Mouse (Mus musculus) urinary bladder, adult 18-20 months (tissue): ENCODE data around the gene Gast.
A peak's percentile ranks its signal among the peaks of the same experiment; 100 is the strongest.
"Not testable (repeated sequence)": the region's sequence is repeated elsewhere in the genome, so short reads cannot be mapped to it uniquely, and the experiment has no call there.

Experiments
- DNase-seq, 2 experiments: peaks; one replicate each; pipeline ENCODE4 v3.0.0; 2022; ENCODE audit warnings: low spot score in 2 of 2, mixed read lengths in 2 of 2

The Gast gene

GRCm38 (mm10) chr11:100320701-100321410 is 13.4 kb upstream of the Gast start:
- not testable (repeated sequence) for DNase-seq

GRCm38 (mm10) chr11:100321479-100322305 is 12.5 kb upstream of the Gast start:
- DNase-seq, result not testable (repeated sequence)

DNA sequence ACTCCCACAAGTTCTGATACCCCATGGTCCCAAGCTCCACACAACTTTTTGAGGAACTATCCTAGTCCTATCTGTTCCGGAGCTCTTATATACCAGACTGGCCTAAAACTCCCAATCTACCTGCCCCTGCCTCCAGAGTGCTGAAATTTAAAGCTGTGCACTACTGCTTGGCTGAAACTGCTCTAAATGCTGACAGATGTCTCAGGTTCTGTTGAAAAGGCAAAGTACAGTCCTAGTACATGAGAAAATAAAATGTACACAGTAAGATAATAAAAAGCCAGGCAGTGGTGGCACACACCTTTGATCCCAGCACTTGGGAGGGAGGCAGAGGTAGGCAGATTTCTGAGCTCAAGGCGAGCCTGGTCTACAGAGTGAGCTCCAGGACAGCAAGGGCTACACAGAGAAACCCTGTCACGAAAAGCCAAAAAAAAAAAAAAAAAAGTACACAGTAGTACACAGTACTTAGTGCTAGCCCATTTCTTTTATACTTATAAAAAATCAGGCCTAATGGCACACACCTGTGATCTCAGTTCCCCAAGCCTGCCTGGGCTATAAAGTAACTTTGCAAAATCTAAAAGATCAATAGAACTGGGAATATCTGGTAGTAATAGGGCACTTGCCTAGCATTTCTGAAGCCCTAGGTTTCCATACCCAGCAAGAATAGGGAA is 11.5 kb upstream of the Gast start:
- no peak for DNase-seq

DNA sequence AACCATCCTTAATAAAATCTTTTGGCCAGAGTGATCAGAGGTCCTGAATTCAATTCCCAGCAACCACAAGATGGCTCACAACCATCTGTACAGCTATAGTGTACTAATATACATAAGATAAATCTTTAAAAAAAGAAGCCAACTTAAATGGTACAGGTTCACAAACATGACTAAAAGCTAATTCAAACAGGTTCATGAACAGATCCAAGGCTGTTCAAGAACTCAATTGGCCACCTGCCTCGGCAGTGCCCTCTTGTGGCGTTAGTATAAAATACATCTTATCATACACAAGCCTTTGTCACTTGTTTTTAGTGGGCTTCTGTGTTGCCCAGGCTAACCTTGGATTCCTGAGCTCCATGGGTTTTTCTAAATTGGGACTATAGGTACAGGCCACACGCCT is 10.6 kb upstream of the Gast start:
- peak in 1 of 2 experiments; percentile 31 for DNase-seq

DNA sequence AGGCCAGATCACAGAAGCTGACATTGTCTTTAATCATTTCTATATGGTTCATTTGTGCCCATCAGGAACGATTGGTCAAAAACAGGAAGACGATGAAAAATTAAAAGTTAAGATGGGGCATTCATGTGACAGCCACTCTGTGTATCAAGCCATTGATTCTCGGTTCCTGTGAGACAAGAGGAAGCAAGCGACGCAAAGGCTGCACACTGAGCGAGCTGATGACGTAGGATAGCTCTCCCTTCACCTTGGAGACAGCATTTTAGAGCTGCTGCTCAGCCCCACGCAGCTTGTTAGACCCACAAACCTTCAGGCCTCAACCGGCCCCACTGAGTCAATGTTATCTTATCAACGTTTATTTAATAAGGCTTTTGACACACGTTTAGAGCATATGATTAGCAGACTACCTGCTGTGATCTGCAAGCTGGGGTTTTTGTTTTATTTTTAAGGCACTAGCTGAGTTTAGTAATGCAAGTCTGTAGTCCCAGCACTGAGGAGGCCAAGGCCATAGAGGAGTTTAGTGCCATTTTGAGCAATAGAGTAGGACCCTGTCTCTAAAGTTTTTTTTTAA is 9.1 kb upstream of the Gast start:
- DNase-seq, result no peak

DNA sequence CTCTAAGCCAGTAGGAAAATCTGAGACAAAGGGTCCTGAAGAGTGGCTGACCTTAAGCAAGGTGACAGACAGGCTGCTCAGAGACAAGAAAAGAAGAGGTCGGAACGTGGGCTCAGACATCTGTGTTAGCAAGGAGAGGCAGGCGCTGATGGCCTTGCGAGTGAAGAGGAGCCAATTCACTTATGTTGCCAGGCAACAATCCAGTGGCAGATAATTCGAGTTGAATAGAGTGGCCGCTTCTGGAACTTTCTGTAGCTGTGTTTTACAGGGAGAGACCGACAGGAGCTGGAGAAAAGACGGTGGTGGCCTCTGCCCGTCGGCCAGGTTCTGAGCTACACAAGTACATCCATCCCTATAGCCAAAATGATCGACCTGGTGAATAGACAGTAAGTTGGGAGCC is 6.9 kb upstream of the Gast start:
- no peak for DNase-seq

GRCm38 (mm10) chr11:100327761-100328160 is 6.4 kb upstream of the Gast start:
- DNase-seq, result no peak

GRCm38 (mm10) chr11:100330235-100330634 is 4.0 kb upstream of the Gast start:
- no peak for DNase-seq

DNA sequence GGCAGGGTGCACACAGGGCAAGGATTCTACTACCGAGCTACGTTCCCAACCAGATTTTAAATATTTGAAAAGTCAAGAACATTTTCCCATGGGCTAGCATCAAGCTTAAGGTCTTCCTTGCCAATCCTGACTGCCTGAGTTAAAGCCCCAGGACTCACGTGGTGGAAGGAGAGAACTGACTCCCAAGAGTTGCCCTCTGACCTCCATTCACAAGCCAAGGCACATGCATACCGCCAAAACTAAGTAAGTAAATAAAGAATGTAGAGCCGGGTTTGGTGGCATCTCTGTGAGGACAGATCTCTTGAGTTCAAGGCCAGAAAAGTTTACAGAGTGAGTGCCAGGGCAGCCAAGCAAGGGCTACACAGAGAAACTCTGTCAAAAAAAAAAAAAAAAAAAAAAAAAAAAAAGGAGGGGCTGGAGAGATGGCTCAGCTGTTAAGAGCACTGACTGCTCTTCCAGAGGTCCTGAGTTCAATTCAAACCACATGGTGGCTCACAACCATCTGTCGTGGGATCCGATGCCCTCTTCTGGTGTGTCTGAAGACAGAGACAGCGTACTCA is 3.3 kb upstream of the Gast start:
- DNase-seq, result not testable (repeated sequence)

DNA sequence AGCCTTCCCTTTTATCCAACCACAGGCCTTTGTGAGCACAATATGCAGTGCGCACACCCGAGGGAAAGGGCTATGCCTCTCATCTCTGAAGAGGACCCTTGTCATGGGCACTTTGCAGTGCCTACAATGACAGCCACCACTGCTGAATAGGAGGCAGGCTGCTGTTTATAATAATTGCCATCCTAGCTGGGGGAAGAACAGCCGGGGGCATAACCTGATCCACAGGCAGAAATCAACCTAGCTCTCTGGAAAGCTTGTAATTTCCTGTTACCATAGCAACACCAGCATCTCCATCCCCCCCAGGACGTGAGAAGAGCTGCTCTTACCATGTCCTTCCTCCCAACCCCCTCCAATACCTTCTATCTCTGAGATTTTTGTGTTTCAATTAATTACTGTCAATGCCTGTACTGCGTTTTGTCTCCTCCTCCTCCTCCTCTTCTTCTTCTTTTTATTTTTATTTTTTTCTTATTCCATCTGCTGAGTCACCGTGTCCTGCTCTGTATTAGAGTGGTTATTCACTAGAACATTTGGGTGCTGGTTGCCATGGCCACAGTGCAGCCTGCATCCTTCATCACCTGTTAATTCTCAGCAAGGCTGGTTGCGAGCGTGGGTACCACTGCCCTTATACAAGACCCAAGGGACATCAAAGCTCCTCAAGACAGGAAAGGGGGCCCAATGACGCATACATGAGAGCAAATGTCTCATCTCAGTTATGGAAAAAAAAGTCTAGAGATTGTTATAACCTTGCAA is 1.3 kb upstream of the Gast start:
- no peak for DNase-seq

DNA sequence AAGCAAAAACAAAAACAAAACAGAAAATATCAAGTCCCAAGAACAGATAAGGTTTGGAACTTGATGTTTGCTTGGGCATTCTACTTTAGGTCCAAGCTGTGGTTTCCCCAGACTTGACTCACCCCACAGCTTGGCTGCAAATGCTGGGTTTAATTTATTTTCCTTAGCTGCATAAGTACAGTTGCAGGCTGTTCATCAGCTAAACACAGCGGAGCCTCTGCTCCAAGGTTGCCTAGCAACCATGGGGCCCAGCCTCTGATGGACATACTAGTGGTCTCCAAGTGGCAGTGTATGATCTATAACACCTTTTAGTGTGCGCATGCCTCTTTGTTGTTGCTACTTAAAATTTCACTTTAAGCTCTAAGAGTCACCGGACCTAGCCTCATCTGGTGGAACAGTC is 1.5 kb downstream of the Gast start:
- DNase-seq, result no peak

DNA sequence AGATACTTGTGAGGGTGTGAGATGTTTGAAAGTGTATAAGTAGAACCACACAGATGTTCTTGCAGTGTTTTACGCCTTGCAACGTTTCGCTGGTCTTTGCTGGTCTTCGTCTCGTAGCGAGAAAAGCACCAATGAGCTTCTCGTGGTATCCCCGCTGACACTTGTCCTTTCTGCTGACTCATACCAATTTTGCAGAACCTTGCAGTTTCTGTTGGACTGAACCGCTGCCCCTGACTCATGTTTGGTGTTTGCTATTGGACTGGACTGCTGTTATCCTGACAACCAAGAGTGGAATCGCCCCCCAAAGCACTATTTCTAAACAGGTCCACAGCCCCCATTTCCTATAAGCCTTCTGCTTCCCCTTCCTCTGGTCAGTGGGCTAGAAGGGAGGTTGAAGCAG is 10.1 kb downstream of the Gast start:
- DNase-seq, result no peak

GRCm38 (mm10) chr11:100352076-100352857 is 18.1 kb downstream of the Gast start:
- no peak for DNase-seq

DNA sequence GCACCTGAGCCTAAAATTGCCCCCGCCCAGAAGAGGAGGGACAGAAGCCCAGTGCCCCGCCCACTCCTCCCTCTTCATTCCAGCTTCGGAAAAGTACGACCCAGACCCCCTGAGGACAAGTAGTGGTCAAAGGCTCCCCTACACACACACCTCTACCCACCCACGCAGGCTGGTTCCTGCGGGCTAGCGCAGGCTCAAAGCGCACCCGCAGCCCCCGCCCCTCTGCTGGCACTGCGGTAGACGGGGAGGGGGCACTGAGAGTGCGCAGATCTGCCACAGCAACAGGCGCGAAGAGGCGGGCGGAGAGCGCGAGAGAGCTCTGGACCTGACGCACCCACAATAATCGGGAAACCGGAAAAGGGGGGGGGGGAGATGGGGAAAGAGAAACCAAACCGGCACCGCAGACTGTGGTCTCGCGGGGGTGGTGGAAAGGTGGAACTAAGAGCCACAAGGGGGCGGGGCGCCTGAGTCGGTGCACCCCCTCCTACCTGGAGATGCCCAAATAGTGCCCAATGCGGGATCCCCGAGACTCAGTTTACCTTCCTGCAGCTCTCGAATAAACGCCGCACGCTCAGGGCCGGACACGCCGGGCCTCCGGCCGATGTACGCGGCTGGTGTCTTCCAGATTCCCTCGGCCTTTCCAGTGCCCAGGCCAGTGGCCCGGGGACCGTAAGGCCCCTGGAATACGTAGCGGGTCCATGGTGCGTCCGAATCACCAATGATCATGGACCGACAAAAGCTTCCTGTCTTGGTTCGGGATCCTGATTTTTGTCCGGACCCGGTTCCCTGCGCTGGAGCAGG is 21.1 kb downstream of the Gast start:
- DNase-seq, result peak in 1 of 2 experiments; percentile 55

- peak; percentile 40 to 76 for DNase-seq
These were observed 22.0 kb downstream of the Gast start, which contains the start of gene Hap1 for GRCm38 (mm10) chr11:100355972-100356818. Gene Hap1, minus strand, starts transcription at chr11:100356128.

- DNase-seq, result no peak
These were observed 22.6 kb downstream of the Gast start for GRCm38 (mm10) chr11:100356819-100357211.

- no peak for DNase-seq
These were observed 23.2 kb downstream of the Gast start for GRCm38 (mm10) chr11:100357408-100357807.

DNA sequence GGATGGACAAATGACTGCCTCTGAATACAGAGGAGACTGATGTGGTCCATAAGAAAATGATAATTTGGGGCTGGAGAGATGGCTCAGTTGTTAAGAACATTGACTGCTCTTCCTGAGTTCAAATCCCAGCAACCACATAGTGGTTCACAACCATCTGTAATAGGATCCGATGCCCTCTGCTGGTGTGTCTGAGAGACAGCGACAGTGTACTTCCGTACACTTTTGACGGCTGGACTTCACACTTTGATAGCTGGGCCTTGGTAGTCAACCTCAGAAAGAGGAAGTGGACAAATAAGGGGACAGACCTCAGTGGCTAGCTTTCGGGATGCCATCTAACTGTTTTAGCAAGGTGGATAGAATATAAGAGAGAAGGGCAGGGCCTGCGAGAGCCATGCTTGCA is 26.0 kb downstream of the Gast start:
- DNase-seq, result no peak
